Mouse (Mus musculus) heart, embryonic 13.5 days (tissue): ENCODE measurements around the gene 1700011L22Rik. TPM values are rescaled to one million over a fixed set of nuclear protein-coding genes. Genes with fewer than 3 reads are reported as not detected.

Experiments
- ATAC-seq: fragments of 200-750 bp; cut with Nextera tagmentation; 2 replicates; pipeline ENCODE4 v1.8.0; 2017; ENCODE audit warnings: moderate TSS enrichment; ENCODE audit not compliant: insufficient number of reproducible peaks, low FRiP score, low TSS enrichment; ENCODE audit errors: extremely low read depth
- H3K27ac ChIP-seq: fragments of 300-500 bp; sonication (generic); replicated peaks from 2 replicates; pipeline ENCODE4 v1.5.1; 2015; ENCODE audit warnings: moderate library complexity, mild to moderate bottlenecking, inconsistent platforms
- H3K27me3 ChIP-seq: fragments of 300-500 bp; sonication (generic); replicated peaks from 2 replicates; pipeline ENCODE4 v1.6.1; 2015; ENCODE audit warnings: mild to moderate bottlenecking, inconsistent platforms
- H3K36me3 ChIP-seq: fragments of 300-500 bp; sonication (generic); 2 replicates; pipeline ENCODE4 v1.6.1; 2015; ENCODE audit warnings: mild to moderate bottlenecking, inconsistent platforms
- H3K4me1 ChIP-seq: fragments of 300-500 bp; sonication (generic); 2 replicates; pipeline ENCODE4 v1.6.1; 2015; ENCODE audit warnings: inconsistent platforms
- H3K4me2 ChIP-seq: fragments of 300-500 bp; sonication (generic); 2 replicates; pipeline ENCODE4 v1.6.1; 2015; ENCODE audit warnings: inconsistent platforms, mild to moderate bottlenecking, moderate library complexity
- H3K4me3 ChIP-seq: fragments of 300-500 bp; sonication (generic); 2 replicates; pipeline ENCODE4 v1.5.1; 2015; ENCODE audit warnings: moderate library complexity, mild to moderate bottlenecking, inconsistent platforms
- H3K9ac ChIP-seq: fragments of 300-500 bp; sonication (generic); 2 replicates; pipeline ENCODE4 v1.6.1; 2015; ENCODE audit warnings: inconsistent platforms, mild to moderate bottlenecking, moderate library complexity
- H3K9me3 ChIP-seq: fragments of 300-500 bp; sonication (generic); 2 replicates; pipeline ENCODE4 v1.6.1; 2016; ENCODE audit warnings: inconsistent platforms
- WGBS: fragments of 180-500 bp; shearing (Covaris S2); methylation state at CpG from one replicate; pipeline ENCODE4 v1.1.7; 2015; ENCODE audit warnings: mixed read lengths; 5-methylcytosine and 5-hydroxymethylcytosine counted together
- polyA plus RNA-seq: library from polyadenylated mRNA; unstranded; fragments of >200 nt; fragmentation: Nextera tagmentation; extraction: Ambion mirVana; gene quantifications from 2 replicates; pipeline ENCODE4 v1.2.1, GENCODE M21; 2015

1700011L22Rik gene
- polyA plus RNA-seq, 1 experiment from 2014 or later: not detected

GRCm38 (mm10) chr8:79162533-79163308, 85.6 kb downstream of the 1700011L22Rik start:
- H3K9me3 ChIP-seq: no peaks in the 10 kb centered on the region
- H3K27me3 ChIP-seq: no peaks in the 10 kb centered on the region
- H3K9ac ChIP-seq: peak overlapping the region; percentile 61; the same call in 1 of the 2 replicates
- no peak overlapping the region for H3K4me3 ChIP-seq
- peak; percentile 29; the same call in 1 of the 2 replicates for ATAC-seq
- H3K27ac ChIP-seq: peak overlapping the region; percentile 91
- peaks cover 53% of the 10 kb centered on the region for H3K4me1 ChIP-seq
- peak overlapping the region; percentile 34 for H3K4me2 ChIP-seq
- 20% methylated on average over 10 of the region's 10 CpGs for WGBS
- peaks cover 29% of the 10 kb centered on the region for H3K36me3 ChIP-seq

GRCm38 (mm10) chr8:79161172-79161778, 87.1 kb downstream of the 1700011L22Rik start:
- ATAC-seq: no peak
- no peak overlapping the region for H3K4me3 ChIP-seq
- peaks cover 53% of the 10 kb centered on the region for H3K4me1 ChIP-seq
- no peaks in the 10 kb centered on the region for H3K27me3 ChIP-seq
- H3K9me3 ChIP-seq: no peaks in the 10 kb centered on the region
- H3K4me2 ChIP-seq: no peak overlapping the region
- peaks cover 39% of the 10 kb centered on the region for H3K36me3 ChIP-seq
- 70% methylated on average over 4 of the region's 4 CpGs for WGBS
- H3K9ac ChIP-seq: no peak overlapping the region
- peak overlapping the region; percentile 62; the same call in 1 of the 2 replicates for H3K27ac ChIP-seq

Other genes with a start within 250 kb of the 1700011L22Rik start
- gene Zfp827, start 220.1 kb downstream of the 1700011L22Rik start, polyA plus RNA-seq: 7.4 and 7.6 TPM in 2 replicates
- 13.1 and 14.2 TPM in 2 replicates for gene Mmaa, start 46.4 kb upstream of the 1700011L22Rik start, polyA plus RNA-seq
- gene Smad1, start 150.9 kb upstream of the 1700011L22Rik start, polyA plus RNA-seq: 19.0 and 20.2 TPM in 2 replicates